Mouse (Mus musculus) CH12.LX (cell line): ENCODE measurements around the gene Ascl2. TPM values are rescaled to one million over a fixed set of nuclear protein-coding genes. Genes with fewer than 3 reads are reported as not detected.

Experiments used
- DNase-seq: peaks from one replicate; pipeline ENCODE4 v3.0.0-alpha.2; 2013; ENCODE audit errors: extremely low read depth
- H3K27ac ChIP-seq: 2 replicates; pipeline ENCODE4 v1.5.1; 2012; ENCODE audit warnings: low read depth, mild to moderate bottlenecking, control low read depth, moderate library complexity; ENCODE audit not compliant: insufficient read depth
- H3K27me3 ChIP-seq: replicated peaks from 2 replicates; pipeline ENCODE3; 2012; ENCODE audit warnings: inconsistent platforms
- H3K36me3 ChIP-seq, 2 experiments: replicated peaks in 1 of 2; 2 replicates each; pipeline versions ENCODE3 to v1.6.1; 2012; ENCODE audit warnings: inconsistent platforms in 1 of 2, low read length in 1 of 2, mild to moderate bottlenecking in 1 of 2, mixed read lengths in 1 of 2, moderate library complexity in 1 of 2; ENCODE audit not compliant: control insufficient read depth in 1 of 2, insufficient read depth in 1 of 2
- H3K4me1 ChIP-seq, 2 experiments: 2 replicates each; pipeline ENCODE4 v1.6.1; 2012; ENCODE audit warnings: inconsistent platforms in 1 of 2, moderate library complexity in 1 of 2; ENCODE audit not compliant: insufficient read depth in 2 of 2, control insufficient read depth in 1 of 2
- H3K4me2 ChIP-seq: 2 replicates; pipeline ENCODE4 v1.6.1; 2012; ENCODE audit warnings: low read depth, mild to moderate bottlenecking, control low read depth; ENCODE audit not compliant: poor library complexity, insufficient read depth, severe bottlenecking
- H3K4me3 ChIP-seq, 3 experiments: fragments of 150-350 bp in 1 of 3; sonication (generic) in 1 of 3; replicated peaks in 1 of 3; 2 replicates each; pipeline versions ENCODE3 to v1.5.1; 2011 to 2012; ENCODE audit warnings: low read depth in 2 of 3, low read length in 2 of 3, mild to moderate bottlenecking in 2 of 3, moderate library complexity in 2 of 3, control low read depth in 1 of 3, improper control_type of control experiment in 1 of 3, inconsistent platforms in 1 of 3, mixed read lengths in 1 of 3; ENCODE audit not compliant: poor library complexity in 1 of 3
- H3K79me2 ChIP-seq: replicated peaks from 2 replicates; pipeline ENCODE4 v1.6.1; 2012; ENCODE audit warnings: mild to moderate bottlenecking, moderate library complexity; ENCODE audit not compliant: control insufficient read depth, poor library complexity, insufficient read depth, severe bottlenecking; ENCODE audit errors: extremely low read depth
- H3K9ac ChIP-seq: 2 replicates; pipeline ENCODE4 v1.6.1; 2012; ENCODE audit warnings: low read depth, mild to moderate bottlenecking, control low read depth, moderate library complexity; ENCODE audit not compliant: insufficient read depth
- H3K9me3 ChIP-seq: replicated peaks from 2 replicates; pipeline ENCODE3; 2012; ENCODE audit warnings: low read length, inconsistent platforms, mixed read lengths
- CTCF ChIP-seq, 2 experiments: IDR thresholded peaks in 1 of 2; conservative IDR thresholded peaks in 1 of 2; 2 replicates each; pipeline ENCODE4 v1.5.1; 2011 to 2012; ENCODE audit warnings: low read depth in 2 of 2, low read length in 2 of 2, improper control_type of control experiment in 1 of 2, inconsistent platforms in 1 of 2, mild to moderate bottlenecking in 1 of 2, moderate library complexity in 1 of 2
- E2F4 ChIP-seq: IDR thresholded peaks from 2 replicates; pipeline ENCODE4 v1.6.1; 2011; ENCODE audit warnings: low read depth, low read length, improper control_type of control experiment; ENCODE audit not compliant: insufficient replicate concordance
- EP300 ChIP-seq: IDR thresholded peaks from 2 replicates; pipeline ENCODE4 v1.6.1; 2011; ENCODE audit warnings: low read length, improper control_type of control experiment
- GABPA ChIP-seq: IDR thresholded peaks from 2 replicates; pipeline ENCODE4 v1.6.1; 2012; ENCODE audit warnings: low read depth, low read length, improper control_type of control experiment, inconsistent platforms; ENCODE audit not compliant: insufficient replicate concordance
- HCFC1 ChIP-seq: IDR thresholded peaks from 2 replicates; pipeline ENCODE4 v1.6.1; 2012; ENCODE audit warnings: low read depth, mild to moderate bottlenecking, inconsistent platforms, low read length, improper control_type of control experiment
- IRF4 ChIP-seq: IDR thresholded peaks from 2 replicates; pipeline ENCODE4 v1.6.1; 2014; ENCODE audit warnings: low read depth, mild to moderate bottlenecking, inconsistent platforms, low read length, improper control_type of control experiment
- MAFK ChIP-seq: IDR thresholded peaks from 2 replicates; pipeline ENCODE4 v1.6.1; 2011; ENCODE audit warnings: low read length, improper control_type of control experiment; ENCODE audit not compliant: insufficient replicate concordance
- MAZ ChIP-seq: IDR thresholded peaks from 2 replicates; pipeline ENCODE4 v1.6.1; 2012; ENCODE audit warnings: low read depth, mild to moderate bottlenecking, inconsistent platforms, low read length, improper control_type of control experiment, moderate library complexity
- MYC ChIP-seq: IDR thresholded peaks from 2 replicates; pipeline ENCODE4 v1.6.1; 2011; ENCODE audit warnings: low read depth, mild to moderate bottlenecking, improper control_type of control experiment, low read length
- PAX5 ChIP-seq: IDR thresholded peaks from 2 replicates; pipeline ENCODE4 v1.6.1; 2012; ENCODE audit warnings: low read length, inconsistent platforms, mixed read lengths
- POLR2AphosphoS2 ChIP-seq: IDR thresholded peaks from 2 replicates; pipeline ENCODE4 v1.6.1; 2011; ENCODE audit warnings: low read depth, low read length, improper control_type of control experiment
- RAD21 ChIP-seq: IDR thresholded peaks from 2 replicates; pipeline ENCODE4 v1.6.1; 2011; ENCODE audit warnings: low read depth, mild to moderate bottlenecking, low read length, improper control_type of control experiment, moderate library complexity
- RCOR1 ChIP-seq: conservative IDR thresholded peaks from 2 replicates; pipeline ENCODE4 v1.6.1; 2012; ENCODE audit warnings: low read depth, mild to moderate bottlenecking, inconsistent platforms, low read length, improper control_type of control experiment
- TBP ChIP-seq: conservative IDR thresholded peaks from 2 replicates; pipeline ENCODE4 v1.6.1; 2011; ENCODE audit warnings: low read depth, low read length, improper control_type of control experiment
- ZC3H11A ChIP-seq: IDR thresholded peaks from 2 replicates; pipeline ENCODE4 v1.6.1; 2012; ENCODE audit warnings: low read depth, mild to moderate bottlenecking, inconsistent platforms, low read length, improper control_type of control experiment
- ZMIZ1 ChIP-seq: IDR thresholded peaks from 2 replicates; pipeline ENCODE4 v1.6.1; 2012; ENCODE audit warnings: low read depth, mild to moderate bottlenecking, inconsistent platforms, low read length, improper control_type of control experiment
- ZNF384 ChIP-seq: IDR thresholded peaks from 2 replicates; pipeline ENCODE4 v1.6.1; 2012; ENCODE audit warnings: low read depth, low read length, improper control_type of control experiment, inconsistent platforms
- dilution Hi-C: fragments of 300-500 bp; cut with MboI; formaldehyde crosslinking; loops from 2 replicates; pipeline ENCODE4 v1.14.3; 2020; ENCODE audit warnings: low sequenced_read_pairs; ENCODE audit not compliant: extremely low pct_unique_long_range_greater_than_20kb, extremely low pct_ligation_motif_present
- in situ Hi-C: fragments of 300-500 bp; cut with MboI; formaldehyde crosslinking; loops from 3 replicates; pipeline ENCODE4 v1.14.3; 2019; ENCODE audit warnings: low sequenced_read_pairs, low pct_ligation_motif_present, low pct_unique_long_range_greater_than_20kb, mixed read lengths
- polyA plus RNA-seq: library from polyadenylated mRNA; unstranded; fragments of >175 nt; gene quantifications from 2 replicates; pipeline ENCODE4 v1.2.1, GENCODE M21; 2012; ENCODE audit warnings: low read depth; ENCODE audit not compliant: insufficient read length
- total RNA-seq, 2 experiments: library from RNA; depleted of rRNA; stranded (reverse); fragments of 300-350 nt in 1 of 2; fragments of >200 nt in 1 of 2; gene quantifications; 2 replicates each; pipeline ENCODE4 v1.2.3; 2012 to 2014

Gene Ascl2
- total and polyA plus RNA-seq, 3 experiments, result not detected

- DNase-seq, result no peak
- Histone ChIP-seq H3K9ac (no peak overlapping the region), H3K27me3 (peaks cover 88% of the 10 kb centered on the region), H3K9me3 (peaks cover 3% of the 10 kb centered on the region), H3K36me3 (no peaks in the 10 kb centered on the region), H3K4me3 (no peak overlapping the region), H3K4me2 (no peak overlapping the region), H3K4me1 (no peaks in the 10 kb centered on the region), H3K27ac (no peak overlapping the region), H3K79me2 (no peaks in the 10 kb centered on the region)
- dilution Hi-C loops (no loop called here), in situ Hi-C loops (no loop called here)
- TF ChIP-seq MYC (no peak), E2F4 (no peak), POLR2AphosphoS2 (no peak), TBP (no peak), ZMIZ1 (no peak), IRF4 (no peak), ZNF384 (no peak), MAFK (no peak)
Measured at GRCm38 (mm10) chr7:142959752-142960151, 9.3 kb downstream of the Ascl2 start.

GRCm38 (mm10) chr7:142958817-142959216, 10.2 kb downstream of the Ascl2 start:
- Histone ChIP-seq H3K4me2 (no peak overlapping the region), H3K4me3 (no peak overlapping the region), H3K4me1 (no peaks in the 10 kb centered on the region), H3K36me3 (no peaks in the 10 kb centered on the region), H3K27me3 (peaks cover 85% of the 10 kb centered on the region), H3K9me3 (peaks cover 3% of the 10 kb centered on the region), H3K27ac (no peak overlapping the region), H3K9ac (no peak overlapping the region), H3K79me2 (no peaks in the 10 kb centered on the region)
- dilution Hi-C loops, result no loop called here
- DNase-seq, result no peak
- TF ChIP-seq RAD21 (no peak), ZC3H11A (no peak), MAZ (no peak), HCFC1 (no peak), CTCF (conservative IDR thresholded peaks at IDR 0.05 in 1 of 2, IDR thresholded peaks at IDR 0.05 in 1 of 2; ENCODE audit: low read depth in 2 of 2, low read length in 2 of 2) (no peak), GABPA (no peak)
- in situ Hi-C loops, result no loop called here

GRCm38 (mm10) chr7:142956018-142956417, 13.0 kb downstream of the Ascl2 start:
- dilution Hi-C loops, result no loop called here

More at GRCm38 (mm10) chr7:142956018-142956417, 13.0 kb downstream of the Ascl2 start:
- Histone ChIP-seq H3K79me2 (no peaks in the 10 kb centered on the region), H3K9ac (no peak overlapping the region), H3K27ac (no peak overlapping the region), H3K4me3 (no peak overlapping the region), H3K4me1 (no peaks in the 10 kb centered on the region), H3K4me2 (no peak overlapping the region), H3K9me3 (peaks cover 3% of the 10 kb centered on the region), H3K36me3 (no peaks in the 10 kb centered on the region), H3K27me3 (peaks cover 80% of the 10 kb centered on the region)
- in situ Hi-C loops, result no loop called here
- TF ChIP-seq RCOR1, result no peak
- TF ChIP-seq TBP, result no peak
- TF ChIP-seq EP300, result no peak
- no peak for TF ChIP-seq PAX5
- DNase-seq, result no peak
